Mouse (Mus musculus) stomach, postnatal 0 days (tissue): ENCODE data around the gene Cygb. TPM values are rescaled to one million over a fixed set of nuclear protein-coding genes. Genes with fewer than 3 reads are reported as not detected.
"Not testable (repeated sequence)": the region's sequence is repeated elsewhere in the genome, so short reads cannot be mapped to it uniquely, and the experiment has no call there.

Source experiments
- ATAC-seq: fragments of 200-750 bp; cut with Nextera tagmentation; 2 replicates; pipeline ENCODE4 v1.8.0; 2017; ENCODE audit not compliant: low FRiP score, low TSS enrichment
- DNase-seq: peaks from one replicate; pipeline ENCODE4 v3.0.0-alpha.2; 2016; ENCODE audit warnings: low spot score
- H3K27ac ChIP-seq: fragments of 300-500 bp; sonication (generic); replicated peaks from 2 replicates; pipeline ENCODE4 v1.5.1; 2014; ENCODE audit warnings: mild to moderate bottlenecking, control low read depth
- H3K27me3 ChIP-seq: fragments of 300-500 bp; sonication (generic); 2 replicates; pipeline ENCODE4 v1.6.1; 2014; ENCODE audit warnings: low read length; ENCODE audit not compliant: control insufficient read depth, insufficient read depth
- H3K36me3 ChIP-seq: fragments of 300-500 bp; sonication (generic); 2 replicates; pipeline ENCODE4 v1.6.1; 2014; ENCODE audit warnings: low read length, mixed read lengths; ENCODE audit not compliant: control insufficient read depth, insufficient read depth
- H3K4me1 ChIP-seq: fragments of 300-500 bp; sonication (generic); replicated peaks from 2 replicates; pipeline ENCODE4 v1.6.1; 2014; ENCODE audit warnings: antibody characterized with exemption; ENCODE audit not compliant: control insufficient read depth, insufficient read depth
- H3K4me2 ChIP-seq: fragments of 300-500 bp; sonication (generic); replicated peaks from 2 replicates; pipeline ENCODE4 v1.6.1; 2014; ENCODE audit warnings: low read depth, mild to moderate bottlenecking, control low read depth, moderate library complexity
- H3K4me3 ChIP-seq: fragments of 300-500 bp; sonication (generic); 2 replicates; pipeline ENCODE4 v1.5.1; 2014; ENCODE audit warnings: low read depth, low read length, control low read depth
- H3K9ac ChIP-seq: fragments of 300-500 bp; sonication (generic); 2 replicates; pipeline ENCODE4 v1.6.1; 2014; ENCODE audit warnings: mild to moderate bottlenecking, low read length, control low read depth, mixed read lengths
- H3K9me3 ChIP-seq: fragments of 300-500 bp; sonication (generic); 2 replicates; pipeline ENCODE4 v1.6.1; 2016; ENCODE audit warnings: low read length; ENCODE audit not compliant: control insufficient read depth
- CTCF ChIP-seq: IDR thresholded peaks from 2 replicates; pipeline ENCODE4 v1.5.1; 2016; ENCODE audit warnings: antibody characterized with exemption, low read depth, mild to moderate bottlenecking, moderate library complexity
- EP300 ChIP-seq: optimal IDR thresholded peaks from 2 replicates; pipeline ENCODE3; 2016; ENCODE audit warnings: antibody characterized with exemption
- WGBS: fragments of 180-500 bp; shearing (Covaris S2); extraction: QIAGEN DNeasy Blood & Tissue Kit; methylation state at CpG from one replicate; pipeline ENCODE4 v1.1.7; 2014; 5-methylcytosine and 5-hydroxymethylcytosine counted together
- polyA plus RNA-seq: library from polyadenylated mRNA; unstranded; fragments of >200 nt; fragmentation: Nextera tagmentation; extraction: Ambion mirVana; gene quantifications from 2 replicates; pipeline ENCODE4 v1.2.1, GENCODE M21; 2015

Gene Cygb
- polyA plus RNA-seq, 1 experiment from 2014 or later: 22.2 TPM

- 18% methylated on average over 5 of the region's 5 CpGs for WGBS
- DNase-seq (no peak), ATAC-seq (no peak)
- no peak overlapping the region for H3K4me3 ChIP-seq
- H3K4me1 ChIP-seq: no peaks in the 10 kb centered on the region
- no peak overlapping the region for H3K9ac ChIP-seq
- TF ChIP-seq EP300 (no peak), CTCF (no peak)
- no peaks in the 10 kb centered on the region for H3K27me3 ChIP-seq
- H3K4me2 ChIP-seq: no peak overlapping the region
- H3K27ac ChIP-seq: no peak overlapping the region
- no peaks in the 10 kb centered on the region for H3K9me3 ChIP-seq
- H3K36me3 ChIP-seq: 0 out of 2 replicates have a peak, but pooled peaks cover 4% of the 10 kb centered on the region
These were observed 15.2 kb upstream of the Cygb start for GRCm38 (mm10) chr11:116669316-116669715.

- Histone ChIP-seq H3K9ac (no peak overlapping the region), H3K9me3 (no peaks in the 10 kb centered on the region), H3K36me3 (0 out of 2 replicates have a peak, but pooled peaks cover 3% of the 10 kb centered on the region), H3K4me3 (no peak overlapping the region), H3K4me2 (no peak overlapping the region), H3K27ac (peak overlapping the region; percentile 24; the same call in 1 of the 2 replicates), H3K4me1 (no peaks in the 10 kb centered on the region), H3K27me3 (no peaks in the 10 kb centered on the region)
- TF ChIP-seq CTCF: peak; percentile 65
- TF ChIP-seq EP300: no peak
- 46% methylated on average over 7 of the region's 7 CpGs for WGBS
- DNase-seq: no peak
- no peak for ATAC-seq
These were observed 14.7 kb upstream of the Cygb start for GRCm38 (mm10) chr11:116668839-116669238.

GRCm38 (mm10) chr11:116668381-116668825 lies 14.3 kb upstream of the Cygb start:
- DNase-seq: no peak
- no peak for TF ChIP-seq EP300
- TF ChIP-seq CTCF: no peak
- H3K4me3 ChIP-seq: no peak overlapping the region
- 74% methylated on average over 10 of the region's 10 CpGs for WGBS
- no peak for ATAC-seq
- no peaks in the 10 kb centered on the region for H3K4me1 ChIP-seq
- H3K36me3 ChIP-seq: no peaks in the 10 kb centered on the region
- H3K9ac ChIP-seq: no peak overlapping the region
- no peaks in the 10 kb centered on the region for H3K27me3 ChIP-seq
- no peaks in the 10 kb centered on the region for H3K9me3 ChIP-seq
- H3K27ac ChIP-seq: peak overlapping the region; percentile 24; the same call in 1 of the 2 replicates
- no peak overlapping the region for H3K4me2 ChIP-seq

- 65% methylated on average over 8 of the region's 8 CpGs for WGBS
- no peaks in the 10 kb centered on the region for H3K4me1 ChIP-seq
- ATAC-seq: no peak
- peak overlapping the region; percentile 53 for H3K27ac ChIP-seq
- no peak overlapping the region for H3K9ac ChIP-seq
- H3K36me3 ChIP-seq: no peaks in the 10 kb centered on the region
- no peak overlapping the region for H3K4me3 ChIP-seq
- H3K27me3 ChIP-seq: no peaks in the 10 kb centered on the region
- no peaks in the 10 kb centered on the region for H3K9me3 ChIP-seq
- TF ChIP-seq EP300 (no peak), CTCF (no peak)
- no peak overlapping the region for H3K4me2 ChIP-seq
- no peak for DNase-seq
These were observed 13.8 kb upstream of the Cygb start for GRCm38 (mm10) chr11:116667930-116668329.

GRCm38 (mm10) chr11:116667012-116667411 lies 12.9 kb upstream of the Cygb start:
- not testable (repeated sequence) for H3K4me3 ChIP-seq, H3K27me3 ChIP-seq, DNase-seq, H3K27ac ChIP-seq, H3K4me1 ChIP-seq, ATAC-seq, H3K9me3 ChIP-seq, H3K36me3 ChIP-seq, H3K9ac ChIP-seq, H3K4me2 ChIP-seq
- 79% methylated on average over 3 of the region's 5 CpGs for WGBS

GRCm38 (mm10) chr11:116666566-116666965 lies 12.5 kb upstream of the Cygb start:
- Histone ChIP-seq H3K27ac (0 out of 2 replicates have a peak overlapping the region, but pooled peaks have one; percentile 30), H3K27me3 (no peaks in the 10 kb centered on the region), H3K36me3 (no peaks in the 10 kb centered on the region), H3K9ac (no peak overlapping the region), H3K4me2 (no peak overlapping the region), H3K4me1 (no peaks in the 10 kb centered on the region), H3K9me3 (no peaks in the 10 kb centered on the region), H3K4me3 (no peak overlapping the region)
- no peak for ATAC-seq
- no peak for TF ChIP-seq CTCF
- no peak for TF ChIP-seq EP300
- 59% methylated on average over 9 of the region's 9 CpGs for WGBS
- no peak for DNase-seq
